Mouse (Mus musculus) erythroblast, embryonic 14.5 days (primary cell): ENCODE data around the gene Esyt1.

Source experiments
- GATA1 ChIP-seq: IDR thresholded peaks from 2 replicates; pipeline ENCODE4 v1.6.1; 2012; ENCODE audit warnings: low read length, inconsistent platforms, mixed read lengths
- TAL1 ChIP-seq: IDR thresholded peaks from 3 replicates; pipeline ENCODE4 v1.6.1; 2012; ENCODE audit warnings: low read length, inconsistent platforms, mixed read lengths

DNA sequence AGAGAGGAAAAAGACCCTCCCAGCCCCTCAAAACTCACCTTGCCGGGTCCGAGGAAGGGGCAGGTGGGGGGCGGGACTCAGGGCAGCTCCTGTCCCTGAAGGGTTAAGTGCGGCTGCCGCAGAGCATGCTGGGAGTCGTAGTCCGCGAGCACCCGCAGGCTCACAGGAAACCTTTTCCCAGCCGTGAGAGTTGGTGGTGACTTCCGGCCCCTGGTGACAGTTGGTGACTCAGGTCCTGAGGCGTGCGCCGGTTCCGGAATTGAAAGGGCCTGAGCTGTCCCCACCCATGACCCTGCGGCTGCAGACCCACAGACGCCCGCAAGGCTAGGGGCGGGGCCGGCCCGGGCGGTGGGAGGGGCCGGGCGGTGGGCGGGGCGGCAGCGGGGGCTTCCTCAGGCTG is 27.1 kb downstream of the Esyt1 start, which contains the start of gene Myl6b:
- TF ChIP-seq GATA1 = no peak
- TF ChIP-seq TAL1 = no peak
